Mouse (Mus musculus): ENCODE results near the gene Plekhd1. TPM values are rescaled to one million over a fixed set of nuclear protein-coding genes. Genes with fewer than 3 reads are reported as not detected.
A peak's percentile ranks its signal among the peaks of the same experiment; 100 is the strongest.

Plekhd1 gene
- total RNA-seq, 2 experiments from 2014 or later = 0.77 TPM; not detected in 1

DNA sequence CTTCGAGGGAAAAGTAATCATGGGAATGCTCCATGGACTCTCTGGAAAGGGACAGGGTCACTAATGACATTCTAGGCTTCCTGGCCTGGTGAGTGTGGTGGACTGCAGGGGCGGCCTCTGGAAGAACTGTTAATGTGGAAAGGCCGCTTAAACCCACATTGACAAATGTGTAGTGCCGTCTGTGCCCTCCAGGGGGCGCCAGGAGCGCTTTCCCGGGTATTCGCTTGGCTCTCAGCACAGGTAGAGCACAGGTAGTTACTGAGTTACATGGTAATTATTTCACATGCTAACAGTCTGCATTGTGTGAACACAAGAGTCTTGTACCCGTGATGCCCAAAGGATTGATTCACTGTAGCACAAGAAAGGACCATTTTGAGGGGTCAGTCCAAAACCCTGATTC is 47.1 kb downstream of the Plekhd1 start:
- 0 out of 2 replicates have a peak, but pooled peaks have one; percentile 27 for ATAC-seq (replicated peaks; ENCODE audit: low FRiP score, poor library complexity, severe bottlenecking)

DNA sequence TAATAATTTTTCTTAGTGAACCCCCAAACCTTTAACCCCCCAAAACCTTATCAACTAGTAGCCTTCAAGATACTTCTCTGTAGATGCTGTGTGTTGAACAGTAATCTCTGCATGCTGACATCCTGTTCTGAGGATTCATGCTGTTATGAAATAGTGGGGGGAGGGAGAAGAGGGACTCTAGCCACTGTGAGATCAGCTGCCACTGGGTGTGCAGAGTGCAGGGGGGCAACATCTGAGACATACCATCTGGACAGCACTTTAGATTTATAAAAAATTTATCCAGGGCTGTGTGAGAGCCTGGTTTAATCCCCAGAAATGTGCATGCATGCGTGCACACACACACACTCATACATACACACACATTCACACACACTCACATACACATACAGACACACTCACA is 52.2 kb downstream of the Plekhd1 start:
- no peak for ATAC-seq (replicated peaks; ENCODE audit: low FRiP score, poor library complexity, severe bottlenecking)

DNA sequence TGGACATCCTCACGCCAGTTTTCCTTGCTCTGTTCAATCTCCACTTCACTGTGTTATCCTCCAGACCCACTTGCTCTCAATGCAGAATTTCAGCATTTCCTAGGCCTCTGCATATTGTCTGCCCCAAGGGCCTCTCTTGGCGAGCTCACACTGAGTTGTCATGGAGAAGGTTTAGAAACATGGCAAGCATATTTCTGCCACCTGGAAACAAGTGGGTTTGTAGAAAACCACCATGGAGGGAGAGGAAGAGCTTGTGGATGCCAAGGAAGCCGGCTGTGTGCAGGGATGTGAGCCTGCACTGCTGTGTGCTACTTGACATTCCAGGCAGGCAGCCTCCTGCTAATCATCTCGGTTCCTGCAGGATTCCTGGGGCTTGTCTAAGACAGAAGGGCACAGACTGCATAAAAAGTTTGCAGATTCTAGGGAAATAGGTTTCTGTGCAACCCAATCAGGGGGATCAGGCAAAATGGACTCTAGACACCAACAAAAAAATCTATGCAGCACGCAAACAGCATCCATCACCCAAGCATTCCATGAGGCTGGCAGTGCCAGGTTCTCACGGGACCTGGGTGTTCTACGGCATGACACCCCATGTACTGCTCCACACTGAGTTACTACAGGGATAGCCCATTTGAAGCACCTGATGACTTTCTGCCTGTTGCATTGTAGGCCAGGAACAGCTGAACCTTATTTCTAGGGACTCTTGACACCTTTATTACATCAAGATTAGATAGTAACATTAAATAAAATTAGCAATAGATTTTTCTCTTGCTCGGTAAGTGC is 53.8 kb downstream of the Plekhd1 start:
- no peak for ATAC-seq (replicated peaks; ENCODE audit: low FRiP score, poor library complexity, severe bottlenecking)

GRCm38 (mm10) chr12:80751556-80751955 is 59.2 kb downstream of the Plekhd1 start:
- no peak for ATAC-seq (replicated peaks; ENCODE audit: low FRiP score, poor library complexity, severe bottlenecking)

- no peak for ATAC-seq (replicated peaks; ENCODE audit: low FRiP score, poor library complexity, severe bottlenecking)
These were observed 65.6 kb downstream of the Plekhd1 start for GRCm38 (mm10) chr12:80757751-80758558.

- ATAC-seq (replicated peaks; ENCODE audit: low FRiP score, poor library complexity, severe bottlenecking) = no peak
These were observed 66.4 kb downstream of the Plekhd1 start for GRCm38 (mm10) chr12:80758559-80759386.

- ATAC-seq (replicated peaks; ENCODE audit: low FRiP score, poor library complexity, severe bottlenecking) = no peak
These were observed 67.0 kb downstream of the Plekhd1 start for GRCm38 (mm10) chr12:80759387-80759712.

GRCm38 (mm10) chr12:80759713-80760395 is 67.5 kb downstream of the Plekhd1 start:
- ATAC-seq (replicated peaks; ENCODE audit: low FRiP score, poor library complexity, severe bottlenecking) = no peak

DNA sequence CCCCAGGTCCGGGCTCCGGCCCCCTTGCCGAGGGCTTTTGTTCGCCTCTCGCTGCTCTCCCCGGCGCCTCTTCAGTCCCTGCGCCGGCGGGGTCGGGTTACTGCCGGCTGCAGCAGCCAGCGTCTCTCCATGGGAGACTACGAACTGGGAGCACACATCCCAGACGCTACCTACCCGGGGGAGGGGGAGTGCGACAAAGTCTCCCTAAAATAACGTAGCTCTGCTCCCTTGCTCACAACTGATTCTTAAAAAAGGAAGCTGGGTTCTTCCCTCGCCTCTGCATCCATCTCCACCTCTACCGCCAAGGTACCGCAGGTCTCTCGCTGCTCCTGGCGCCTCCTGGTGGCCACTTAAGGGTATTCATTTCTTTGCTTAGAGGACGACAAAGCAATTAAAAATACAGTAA is 68.0 kb downstream of the Plekhd1 start, which contains the start of gene Ccdc177:
Gene Ccdc177, minus strand, starts transcription at position 292 of the 406 bp plus-strand sequence.
- ATAC-seq (replicated peaks; ENCODE audit: low FRiP score, poor library complexity, severe bottlenecking) = peak; percentile 86

DNA sequence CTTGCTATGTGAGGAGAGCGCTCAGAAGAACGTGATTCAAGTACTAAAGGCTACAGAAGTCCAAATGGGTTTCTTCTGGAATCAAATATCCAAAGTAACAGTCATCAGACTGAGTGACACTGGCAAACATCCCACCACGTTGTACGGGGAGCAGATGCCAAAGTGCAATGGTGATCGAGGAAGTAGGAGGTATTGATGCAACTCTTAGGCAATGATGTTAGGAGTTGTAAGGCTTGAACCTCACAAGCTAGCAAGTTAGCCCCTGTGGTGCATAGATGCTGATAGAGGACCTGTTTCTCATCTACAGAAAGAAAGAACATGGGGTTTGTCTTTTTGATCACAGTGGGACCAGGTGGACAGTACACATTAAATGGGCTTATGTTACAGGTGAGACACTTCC is 70.6 kb downstream of the Plekhd1 start:
- no peak for ATAC-seq (replicated peaks; ENCODE audit: low FRiP score, poor library complexity, severe bottlenecking)

DNA sequence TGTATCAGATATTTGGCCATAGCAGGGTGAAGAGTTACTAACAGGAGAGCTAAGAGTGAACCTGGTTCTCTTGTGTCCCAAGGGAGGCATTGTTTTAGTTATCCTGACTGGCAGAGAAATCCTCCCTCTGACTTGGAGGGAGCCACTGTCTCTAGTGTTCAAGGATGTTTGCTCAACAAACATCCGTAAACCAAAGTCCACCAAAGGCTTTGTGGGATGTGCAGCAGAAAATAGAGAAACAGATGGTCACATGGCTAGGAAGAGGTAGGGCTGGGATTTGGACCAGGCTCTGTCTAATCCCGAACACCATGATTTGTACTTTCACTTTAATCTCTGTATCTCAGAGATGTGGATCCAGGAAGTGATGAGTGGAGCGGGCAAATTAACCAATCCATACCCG is 71.7 kb downstream of the Plekhd1 start:
- ATAC-seq (replicated peaks; ENCODE audit: low FRiP score, poor library complexity, severe bottlenecking) = no peak

DNA sequence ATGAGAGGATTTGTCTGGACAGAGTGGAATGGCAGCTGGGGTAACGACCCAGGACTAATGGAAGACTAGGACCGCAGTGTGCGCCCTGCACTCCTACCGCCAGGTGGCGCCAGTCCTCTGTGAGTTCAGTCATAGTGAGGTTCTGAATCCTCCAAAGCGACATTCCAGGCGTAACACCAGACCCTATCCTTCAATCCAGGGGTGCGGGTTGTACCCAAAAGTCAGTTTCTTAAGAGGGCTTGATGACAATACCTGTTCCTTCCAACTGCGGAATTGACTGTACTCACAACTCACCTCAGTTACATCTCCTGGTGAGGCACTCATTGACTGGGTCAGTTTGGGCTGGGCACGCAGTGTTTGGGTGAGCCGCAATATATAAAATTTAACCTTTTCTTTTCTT is 77.3 kb downstream of the Plekhd1 start:
- peak; percentile 92 for ATAC-seq (replicated peaks; ENCODE audit: low FRiP score, poor library complexity, severe bottlenecking)

Other genes with a start within 250 kb of the Plekhd1 start
- gene Exd2, start 229.5 kb upstream of the Plekhd1 start, total RNA-seq (2015; ENCODE audit: low replicate concordance) = 1.7 and 1.9 TPM in 2 replicates
- 3.1 and 4.2 TPM in 2 replicates for gene Exd2, start 229.5 kb upstream of the Plekhd1 start, total RNA-seq (2017; ENCODE audit: low replicate concordance)
- not detected in 2 replicates for gene Galnt16, start 174.3 kb upstream of the Plekhd1 start, total RNA-seq (2015; ENCODE audit: low replicate concordance)
- not detected in 2 replicates for gene Galnt16, start 174.3 kb upstream of the Plekhd1 start, total RNA-seq (2017; ENCODE audit: low replicate concordance)
- gene Slc39a9, start 48.7 kb upstream of the Plekhd1 start, total RNA-seq (2015; ENCODE audit: low replicate concordance) = 3.8 and 8.8 TPM in 2 replicates
- 2.9 and 6.1 TPM in 2 replicates for gene Slc39a9, start 48.7 kb upstream of the Plekhd1 start, total RNA-seq (2017; ENCODE audit: low replicate concordance)
- 13.2 and 23.4 TPM in 2 replicates for gene Erh, start 48.2 kb upstream of the Plekhd1 start, total RNA-seq (2015; ENCODE audit: low replicate concordance)
- gene Erh, start 48.2 kb upstream of the Plekhd1 start, total RNA-seq (2017; ENCODE audit: low replicate concordance) = 5.6 and 17.7 TPM in 2 replicates
- not detected in 2 replicates for gene Ccdc177, start 68.1 kb downstream of the Plekhd1 start, total RNA-seq (2015; ENCODE audit: low replicate concordance)
- not detected in 2 replicates for gene Ccdc177, start 68.1 kb downstream of the Plekhd1 start, total RNA-seq (2017; ENCODE audit: low replicate concordance)
- 16.3 and 16.7 TPM in 2 replicates for gene Susd6, start 97.9 kb downstream of the Plekhd1 start, total RNA-seq (2015; ENCODE audit: low replicate concordance)
- gene Susd6, start 97.9 kb downstream of the Plekhd1 start, total RNA-seq (2017; ENCODE audit: low replicate concordance) = 32.7 and 36.2 TPM in 2 replicates